Mouse (Mus musculus): Measurements from ENCODE around the gene Clstn2.

DNA sequence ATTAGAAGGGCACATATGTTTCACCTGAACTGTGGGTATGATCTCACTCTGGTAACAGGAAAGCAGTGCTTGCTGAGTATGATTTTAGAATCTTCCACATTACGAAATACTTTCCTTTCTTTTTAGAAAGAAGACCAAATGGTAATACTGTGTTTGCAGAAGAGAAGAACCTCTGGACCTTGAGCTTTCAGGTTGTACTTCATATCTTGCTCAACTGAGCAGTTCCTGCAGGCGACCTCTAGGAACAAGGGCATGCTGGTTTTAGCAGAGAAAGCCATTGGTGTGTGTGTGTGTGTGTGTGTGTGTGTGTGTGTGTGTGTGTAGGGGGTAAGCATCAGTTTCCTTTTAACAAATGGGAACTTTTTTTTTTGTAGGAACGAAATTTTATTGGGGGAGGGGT, 333.0 kb downstream of the Clstn2 start:
- TF ChIP-seq POLR2A (IDR thresholded peaks at IDR 0.05; ENCODE audit: borderline replicate concordance, insufficient read depth, low read length) (no peak), CTCF (IDR thresholded peaks at IDR 0.05; ENCODE audit: borderline replicate concordance, insufficient read depth, low read depth, low read length) (no peak)

All from cerebellum, adult 2 months (tissue).